Mouse (Mus musculus) c-Kit-positive CD71-positive TER-119-negative erythroid progenitor cells, embryonic 14.5 days (primary cell): ENCODE data around the gene Baiap2.

Source experiments
- DNase-seq: peaks from one replicate; pipeline ENCODE4 v3.0.0-alpha.2; 2013; ENCODE audit warnings: low read depth

Gene Baiap2

GRCm38 (mm10) chr11:120045341-120045740, 102.8 kb downstream of the Baiap2 start:
- DNase-seq, result no peak

GRCm38 (mm10) chr11:120045839-120046552, 103.4 kb downstream of the Baiap2 start:
- no peak for DNase-seq

- no peak for DNase-seq
Measured at GRCm38 (mm10) chr11:120046553-120047191, 104.1 kb downstream of the Baiap2 start, which contains the start of gene Aatk. Aatk (minus strand) TSS chr11:120047167.

DNA sequence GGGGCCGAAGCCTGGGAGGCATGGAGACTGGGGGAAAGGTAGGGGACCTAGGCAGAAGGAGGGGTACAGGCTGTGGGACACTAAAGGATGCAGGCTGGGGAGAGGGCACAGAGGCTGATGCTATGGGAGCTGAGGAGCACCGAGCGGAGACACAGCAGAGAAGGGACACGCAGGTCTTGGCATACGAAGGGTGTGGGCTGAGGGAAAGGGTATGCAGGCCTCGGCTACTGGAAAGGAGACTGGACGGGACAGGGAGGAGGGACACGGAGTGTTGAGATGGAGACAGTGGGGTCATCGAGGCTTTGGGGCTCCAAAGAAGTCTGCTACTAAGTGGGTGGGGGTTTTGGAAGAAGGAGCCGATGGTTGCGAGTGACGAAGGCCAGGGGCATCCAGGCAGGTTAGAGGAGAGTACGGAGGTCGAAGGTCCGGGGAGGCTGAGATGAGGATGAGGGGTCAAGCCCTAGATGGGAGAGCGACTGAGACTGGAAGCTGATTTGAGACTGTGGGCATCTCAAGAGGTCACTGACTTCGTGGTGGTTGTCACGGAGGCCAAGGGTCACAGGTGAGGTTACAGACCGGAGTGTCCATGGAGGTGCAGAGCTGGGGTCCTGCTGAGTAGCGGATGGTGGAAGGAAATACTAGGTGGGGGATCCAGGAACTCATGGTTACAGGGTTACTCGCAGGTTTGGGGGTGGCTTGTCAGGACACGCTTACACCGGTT, 105.1 kb downstream of the Baiap2 start:
- no peak for DNase-seq

DNA sequence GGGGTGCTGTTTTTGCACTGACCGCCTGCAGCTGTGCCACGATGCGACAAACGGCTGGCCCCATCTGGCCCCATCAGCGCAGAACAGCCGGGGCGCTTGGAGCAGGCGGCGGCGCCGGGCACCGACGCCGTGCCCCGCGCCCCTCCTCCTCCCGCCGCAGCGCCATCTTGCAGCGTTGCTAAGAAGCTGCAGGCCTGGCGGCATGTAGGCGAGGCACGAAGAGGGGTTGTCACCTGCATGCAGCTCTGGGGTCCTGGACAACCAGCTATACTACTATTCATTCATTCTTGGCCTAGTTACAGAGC, 105.6 kb downstream of the Baiap2 start:
- DNase-seq, result no peak

- no peak for DNase-seq
Measured at GRCm38 (mm10) chr11:120049067-120049466, 106.5 kb downstream of the Baiap2 start.

DNA sequence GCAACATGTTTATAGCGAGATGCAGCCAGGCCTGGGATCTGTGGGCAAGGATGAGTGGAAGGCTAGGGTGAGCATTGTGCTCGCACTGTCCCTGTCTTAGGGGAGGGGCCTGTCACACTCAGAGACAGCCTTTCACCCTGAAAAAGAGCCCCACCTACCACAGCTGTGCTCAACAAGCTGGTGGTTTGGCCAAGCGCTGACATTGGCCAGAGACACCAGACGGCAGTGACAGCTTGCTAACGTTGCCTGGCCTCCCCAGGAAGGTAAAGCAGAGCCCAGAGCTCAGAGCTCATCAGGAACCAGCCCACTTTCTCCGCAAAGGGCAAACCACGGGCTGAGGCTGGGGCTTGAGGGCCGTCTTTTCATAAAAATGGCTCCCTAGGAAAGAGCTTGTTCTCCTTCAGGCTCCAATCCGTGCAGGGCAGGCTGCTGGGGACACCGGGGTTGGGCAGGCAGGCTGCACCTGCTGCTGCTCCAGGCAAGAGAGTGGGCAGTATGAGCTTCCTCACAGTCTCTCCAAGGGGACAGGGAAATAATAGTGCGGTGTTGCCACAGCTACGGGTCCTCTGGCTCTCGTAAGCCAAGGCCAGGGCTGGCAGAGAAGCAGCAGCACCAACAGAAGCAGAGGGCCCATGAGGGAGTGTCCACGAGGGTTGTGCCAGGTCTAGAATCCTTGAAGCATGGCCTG, 108.7 kb downstream of the Baiap2 start:
- no peak for DNase-seq

DNA sequence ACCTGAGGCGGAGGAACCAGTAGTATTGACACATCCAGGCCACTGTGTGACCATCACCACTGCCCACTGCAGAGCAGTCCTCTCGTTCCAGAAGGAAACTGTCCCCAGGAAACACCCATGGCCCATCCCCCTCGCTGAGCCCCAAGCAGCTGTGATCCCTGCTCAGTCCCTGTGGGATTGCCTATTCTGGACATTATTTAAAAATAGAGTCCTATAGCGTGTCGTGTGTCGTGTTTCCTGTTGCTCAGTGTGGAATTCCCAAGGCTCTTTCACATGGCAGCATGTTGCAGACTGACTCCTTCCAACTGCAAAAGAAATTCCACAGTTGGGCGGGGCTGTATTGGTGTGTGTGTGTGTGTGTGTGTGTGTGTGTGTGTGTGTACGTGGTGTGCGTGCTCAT, 109.7 kb downstream of the Baiap2 start:
- DNase-seq, result no peak

GRCm38 (mm10) chr11:120053846-120054245, 111.3 kb downstream of the Baiap2 start:
- DNase-seq, result no peak

DNA sequence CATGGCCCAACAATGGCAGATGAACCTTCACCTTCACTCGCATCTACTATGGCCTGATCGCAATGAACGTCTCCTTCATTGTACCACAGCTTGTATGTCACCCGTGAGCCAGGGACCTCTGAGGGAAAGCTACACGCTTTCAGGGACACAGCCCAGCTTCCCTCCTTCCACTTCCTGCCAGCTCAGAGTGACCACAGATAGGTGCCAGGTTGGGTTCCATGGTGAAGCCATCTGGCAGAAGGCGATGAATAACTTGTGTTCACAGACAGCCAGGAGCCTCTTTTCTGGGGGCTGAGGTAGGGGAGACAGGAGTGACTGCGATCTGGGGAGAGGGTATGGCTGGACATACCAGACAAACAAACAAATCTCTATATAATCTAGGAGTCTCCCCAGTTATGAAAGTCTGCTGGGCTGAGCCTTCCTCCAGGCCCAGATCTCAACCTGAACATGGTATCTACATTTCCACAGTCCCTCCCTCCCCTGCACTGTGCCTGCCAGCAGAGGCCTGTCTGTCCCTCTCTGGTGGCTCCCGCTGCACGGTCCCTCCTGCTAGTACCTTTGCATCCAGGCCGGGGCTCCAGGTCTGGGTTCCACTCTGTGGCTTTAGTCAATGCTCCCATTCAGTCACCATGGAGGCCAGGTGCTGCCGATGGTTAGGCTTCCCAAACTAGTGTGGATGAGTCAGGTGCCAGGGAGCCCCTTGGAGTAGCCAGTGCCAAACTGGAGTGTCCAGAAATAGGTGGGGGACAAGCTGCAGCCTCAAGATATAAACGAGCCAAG, 113.6 kb downstream of the Baiap2 start:
- no peak for DNase-seq
